Mouse (Mus musculus): Measurements from ENCODE around the gene Anxa4. TPM values are rescaled to one million over a fixed set of nuclear protein-coding genes. Genes with fewer than 3 reads are reported as not detected.
A peak's percentile ranks its signal among the peaks of the same experiment; 100 is the strongest.

Anxa4 gene
- polyA plus RNA-seq, 1 experiment from 2014 or later, result 43.0 TPM

DNA sequence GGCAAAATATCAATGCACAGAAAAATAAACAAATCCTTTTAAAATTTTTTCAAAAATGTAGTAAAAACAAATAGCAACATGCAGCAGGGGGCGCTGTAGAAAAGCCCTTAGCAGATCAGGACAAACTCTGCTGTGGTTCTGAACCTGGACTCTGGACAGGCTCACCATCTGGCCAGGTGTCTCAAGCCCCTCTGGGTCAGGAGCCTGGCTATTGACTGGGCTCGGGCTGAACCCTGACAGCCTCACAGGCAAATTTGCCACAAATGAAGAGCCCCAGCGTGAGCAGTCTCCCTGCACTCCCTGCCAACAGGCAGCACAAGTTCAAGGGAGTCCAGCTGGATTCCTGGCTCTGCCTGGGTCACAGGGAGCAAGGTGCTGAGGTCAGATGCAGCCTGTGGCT lies 20.0 kb upstream of the Anxa4 start:
- Histone ChIP-seq H3K27ac (ENCODE audit: low read depth, low read length) (no peak overlapping the region), H3K27me3 (replicated peaks; ENCODE audit: control insufficient read depth, insufficient read depth, low read length) (peaks cover 4% of the 10 kb centered on the region; the same call in 1 of the 2 replicates), H3K4me3 (ENCODE audit: low read depth, low read length) (no peak overlapping the region), H3K4me1 (replicated peaks; ENCODE audit: control insufficient read depth, insufficient read depth, low read length) (peaks cover 12% of the 10 kb centered on the region), H3K9ac (ENCODE audit: low read depth, low read length) (no peak overlapping the region), H3K36me3 (ENCODE audit: control insufficient read depth, insufficient read depth, low read length) (no peaks in the 10 kb centered on the region), H3K9me3 (ENCODE audit: control insufficient read depth, low read length) (no peaks in the 10 kb centered on the region), H3K4me2 (no peak overlapping the region)
- 26% methylated on average over 3 of the region's 3 CpGs for WGBS
- ATAC-seq (replicated peaks; ENCODE audit: low FRiP score) (no peak), DNase-seq (ENCODE audit: low spot score) (no peak)

DNA sequence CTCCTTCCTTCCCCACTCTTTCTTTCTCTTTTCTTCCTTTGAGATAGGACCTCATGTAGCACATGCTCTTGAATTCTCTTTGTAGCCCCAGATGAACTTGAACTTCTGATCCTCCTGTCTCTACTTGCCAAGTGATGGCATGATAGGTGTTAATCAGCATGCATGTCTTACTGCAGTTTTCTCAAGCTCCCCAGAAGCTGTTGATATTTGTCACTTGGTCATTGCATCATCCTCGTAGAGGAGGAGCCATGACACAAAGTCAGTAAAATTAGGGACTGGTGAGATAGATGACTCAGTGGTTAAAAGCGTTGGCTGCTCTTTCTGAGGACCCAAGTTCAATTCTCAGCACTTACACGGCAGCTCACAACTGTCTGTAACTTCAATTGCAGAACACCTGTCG lies 19.5 kb upstream of the Anxa4 start:
- DNase-seq (ENCODE audit: low spot score), result no peak
- 48% methylated on average over 4 of the region's 4 CpGs for WGBS
- Histone ChIP-seq H3K27me3 (replicated peaks; ENCODE audit: control insufficient read depth, insufficient read depth, low read length) (peaks cover 4% of the 10 kb centered on the region; the same call in 1 of the 2 replicates), H3K4me1 (replicated peaks; ENCODE audit: control insufficient read depth, insufficient read depth, low read length) (peaks cover 12% of the 10 kb centered on the region), H3K4me3 (ENCODE audit: low read depth, low read length) (no peak overlapping the region), H3K9me3 (ENCODE audit: control insufficient read depth, low read length) (no peaks in the 10 kb centered on the region), H3K9ac (ENCODE audit: low read depth, low read length) (no peak overlapping the region), H3K36me3 (ENCODE audit: control insufficient read depth, insufficient read depth, low read length) (no peaks in the 10 kb centered on the region), H3K27ac (ENCODE audit: low read depth, low read length) (no peak overlapping the region), H3K4me2 (no peak overlapping the region)
- no peak for ATAC-seq (replicated peaks; ENCODE audit: low FRiP score)

DNA sequence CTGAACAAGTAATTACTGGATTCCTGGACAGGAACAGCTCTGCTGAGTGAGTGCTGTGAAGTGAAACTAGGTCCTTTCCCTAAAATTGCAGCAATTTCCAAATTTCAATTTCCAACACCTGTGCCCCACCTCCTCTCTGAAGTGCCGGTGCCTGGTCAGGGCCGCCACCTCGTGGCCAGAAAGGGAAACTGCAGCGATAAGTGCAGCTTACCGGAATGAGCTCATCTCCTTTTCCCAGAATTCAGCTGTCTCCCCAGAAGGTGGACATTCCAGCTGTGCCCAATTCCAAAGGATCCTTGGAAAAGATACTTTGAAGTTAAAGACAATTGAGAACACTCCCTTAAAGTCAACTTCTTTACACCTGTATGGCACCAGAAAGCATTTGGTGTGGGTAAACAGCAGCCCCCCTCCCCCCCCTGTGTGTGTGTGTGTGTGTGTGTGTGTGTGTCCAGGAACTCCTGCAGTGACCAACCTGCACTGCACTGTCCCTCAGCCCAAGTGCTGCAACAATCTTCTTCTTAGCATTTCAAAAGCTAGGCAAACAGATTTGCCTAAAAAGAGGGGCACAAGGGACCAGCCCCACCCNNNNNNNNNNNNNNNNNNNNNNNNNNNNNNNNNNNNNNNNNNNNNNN lies 13.2 kb upstream of the Anxa4 start:
- no peak overlapping the region for H3K4me3 ChIP-seq (ENCODE audit: low read depth, low read length)
- H3K4me2 ChIP-seq, result no peak overlapping the region
- H3K27me3 ChIP-seq (replicated peaks; ENCODE audit: control insufficient read depth, insufficient read depth, low read length), result peaks cover 4% of the 10 kb centered on the region; the same call in 1 of the 2 replicates
- H3K27ac ChIP-seq (ENCODE audit: low read depth, low read length), result no peak overlapping the region
- ATAC-seq (replicated peaks; ENCODE audit: low FRiP score), result no peak; the same call in 1 of the 2 replicates
- no peaks in the 10 kb centered on the region for H3K9me3 ChIP-seq (ENCODE audit: control insufficient read depth, low read length)
- 3% methylated on average over 5 of the region's 5 CpGs for WGBS
- no peak overlapping the region for H3K9ac ChIP-seq (ENCODE audit: low read depth, low read length)
- DNase-seq (ENCODE audit: low spot score), result peak; percentile 46
- H3K4me1 ChIP-seq (replicated peaks; ENCODE audit: control insufficient read depth, insufficient read depth, low read length), result no peaks in the 10 kb centered on the region
- H3K36me3 ChIP-seq (ENCODE audit: control insufficient read depth, insufficient read depth, low read length), result no peaks in the 10 kb centered on the region

DNA sequence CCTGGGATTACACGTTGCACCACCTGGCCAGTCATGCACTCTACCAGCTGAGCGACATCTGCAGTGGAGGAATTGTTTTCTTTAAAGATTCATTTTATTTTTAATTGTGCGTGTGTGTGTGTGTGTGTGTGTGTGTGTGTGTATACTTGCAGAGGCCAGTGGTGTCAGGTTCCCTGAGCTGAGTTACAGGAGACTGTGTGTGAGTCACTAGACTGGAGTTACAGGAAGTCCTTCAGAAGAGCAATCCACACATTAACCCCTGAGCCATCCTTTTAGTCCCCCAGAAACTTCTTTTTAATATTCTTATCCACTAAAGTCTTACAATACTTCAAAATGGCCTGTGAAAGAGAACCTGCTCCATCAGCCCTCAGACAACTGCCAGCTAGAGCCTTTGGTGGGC lies 11.3 kb upstream of the Anxa4 start:
- H3K4me1 ChIP-seq (replicated peaks; ENCODE audit: control insufficient read depth, insufficient read depth, low read length), result no peaks in the 10 kb centered on the region
- no peak overlapping the region for H3K4me3 ChIP-seq (ENCODE audit: low read depth, low read length)
- no peaks in the 10 kb centered on the region for H3K36me3 ChIP-seq (ENCODE audit: control insufficient read depth, insufficient read depth, low read length)
- ATAC-seq (replicated peaks; ENCODE audit: low FRiP score), result no peak
- no peak overlapping the region for H3K4me2 ChIP-seq
- DNase-seq (ENCODE audit: low spot score), result no peak
- H3K27me3 ChIP-seq (replicated peaks; ENCODE audit: control insufficient read depth, insufficient read depth, low read length), result peaks cover 2% of the 10 kb centered on the region; the same call in 1 of the 2 replicates
- H3K9me3 ChIP-seq (ENCODE audit: control insufficient read depth, low read length), result no peaks in the 10 kb centered on the region
- no peak overlapping the region for H3K9ac ChIP-seq (ENCODE audit: low read depth, low read length)
- H3K27ac ChIP-seq (ENCODE audit: low read depth, low read length), result no peak overlapping the region
- 76% methylated on average over 3 of the region's 3 CpGs for WGBS

DNA sequence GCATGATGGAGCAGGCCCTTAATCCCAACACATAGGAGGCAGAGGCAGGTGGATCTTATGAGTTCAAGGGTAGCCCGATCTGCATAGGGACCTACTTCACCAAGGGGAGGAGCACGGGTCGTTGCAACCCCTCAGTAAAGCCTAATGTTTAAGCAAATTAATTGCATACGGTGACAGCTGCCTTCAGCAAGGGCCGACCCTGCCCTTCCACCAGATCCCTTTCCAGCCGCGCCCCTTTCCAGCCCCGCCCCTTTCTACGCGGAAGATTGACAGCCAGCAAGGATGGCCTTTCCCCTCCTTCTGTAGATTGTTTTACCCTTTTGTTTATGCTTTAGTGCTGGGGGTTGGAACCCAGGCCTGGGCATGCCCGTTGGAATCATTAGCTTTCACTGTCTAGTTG lies 8.0 kb upstream of the Anxa4 start:
- no peaks in the 10 kb centered on the region for H3K9me3 ChIP-seq (ENCODE audit: control insufficient read depth, low read length)
- H3K4me2 ChIP-seq, result no peak overlapping the region
- DNase-seq (ENCODE audit: low spot score) (no peak), ATAC-seq (replicated peaks; ENCODE audit: low FRiP score) (no peak)
- WGBS, result 34% methylated on average over 11 of the region's 11 CpGs
- no peak overlapping the region for H3K4me3 ChIP-seq (ENCODE audit: low read depth, low read length)
- peaks cover 5% of the 10 kb centered on the region; the same call in 1 of the 2 replicates for H3K27me3 ChIP-seq (replicated peaks; ENCODE audit: control insufficient read depth, insufficient read depth, low read length)
- H3K27ac ChIP-seq (ENCODE audit: low read depth, low read length), result no peak overlapping the region
- H3K4me1 ChIP-seq (replicated peaks; ENCODE audit: control insufficient read depth, insufficient read depth, low read length), result no peaks in the 10 kb centered on the region
- no peaks in the 10 kb centered on the region for H3K36me3 ChIP-seq (ENCODE audit: control insufficient read depth, insufficient read depth, low read length)
- H3K9ac ChIP-seq (ENCODE audit: low read depth, low read length), result no peak overlapping the region

DNA sequence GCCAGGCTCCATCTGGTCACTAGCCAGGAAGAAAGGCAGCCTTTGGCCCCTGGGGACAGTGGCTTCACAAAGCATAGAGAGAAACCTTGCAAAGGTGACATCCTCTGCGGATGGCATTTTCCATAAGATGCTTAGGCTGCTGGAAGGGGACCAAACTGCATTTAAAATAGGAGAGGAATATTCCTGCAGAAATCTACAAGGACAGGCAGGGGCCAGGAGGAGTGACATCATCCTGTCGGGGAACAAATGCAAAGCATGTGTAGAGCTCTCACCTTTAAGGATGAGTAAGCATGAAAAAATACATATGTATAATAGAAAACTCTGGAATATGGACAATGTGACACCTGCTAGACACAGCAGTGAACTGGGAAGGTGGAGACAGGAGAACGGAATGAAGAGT lies 7.1 kb upstream of the Anxa4 start:
- no peaks in the 10 kb centered on the region for H3K36me3 ChIP-seq (ENCODE audit: control insufficient read depth, insufficient read depth, low read length)
- no peaks in the 10 kb centered on the region for H3K9me3 ChIP-seq (ENCODE audit: control insufficient read depth, low read length)
- H3K4me3 ChIP-seq (ENCODE audit: low read depth, low read length), result no peak overlapping the region
- no peak overlapping the region for H3K4me2 ChIP-seq
- no peak for ATAC-seq (replicated peaks; ENCODE audit: low FRiP score)
- no peak overlapping the region for H3K9ac ChIP-seq (ENCODE audit: low read depth, low read length)
- H3K27ac ChIP-seq (ENCODE audit: low read depth, low read length), result no peak overlapping the region
- H3K27me3 ChIP-seq (replicated peaks; ENCODE audit: control insufficient read depth, insufficient read depth, low read length), result peaks cover 8% of the 10 kb centered on the region; the same call in 1 of the 2 replicates
- H3K4me1 ChIP-seq (replicated peaks; ENCODE audit: control insufficient read depth, insufficient read depth, low read length), result no peaks in the 10 kb centered on the region
- 85% methylated on average over 3 of the region's 3 CpGs for WGBS
- no peak for DNase-seq (ENCODE audit: low spot score)

DNA sequence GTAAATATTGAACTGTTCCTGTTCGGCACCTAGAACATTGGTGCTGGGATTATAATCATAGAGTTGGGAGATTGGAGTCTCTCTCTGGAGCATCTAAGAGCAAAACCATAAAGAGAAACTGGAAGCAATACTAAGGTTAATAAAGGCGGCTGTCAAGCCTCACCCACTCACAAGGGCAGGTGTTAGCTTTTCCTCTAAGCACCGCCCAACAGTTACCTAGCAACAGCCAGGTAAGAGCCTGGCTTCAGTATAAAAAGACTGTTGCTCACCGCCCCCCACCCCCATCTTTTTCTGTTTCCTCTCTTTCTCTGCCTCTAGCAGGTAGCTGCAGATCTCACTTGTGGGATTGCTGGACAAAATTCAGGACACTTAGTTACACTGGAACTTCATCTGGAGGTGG lies 4.1 kb upstream of the Anxa4 start:
- H3K9ac ChIP-seq (ENCODE audit: low read depth, low read length), result no peak overlapping the region
- ATAC-seq (replicated peaks; ENCODE audit: low FRiP score), result no peak
- 51% methylated on average over 4 of the region's 4 CpGs for WGBS

DNA sequence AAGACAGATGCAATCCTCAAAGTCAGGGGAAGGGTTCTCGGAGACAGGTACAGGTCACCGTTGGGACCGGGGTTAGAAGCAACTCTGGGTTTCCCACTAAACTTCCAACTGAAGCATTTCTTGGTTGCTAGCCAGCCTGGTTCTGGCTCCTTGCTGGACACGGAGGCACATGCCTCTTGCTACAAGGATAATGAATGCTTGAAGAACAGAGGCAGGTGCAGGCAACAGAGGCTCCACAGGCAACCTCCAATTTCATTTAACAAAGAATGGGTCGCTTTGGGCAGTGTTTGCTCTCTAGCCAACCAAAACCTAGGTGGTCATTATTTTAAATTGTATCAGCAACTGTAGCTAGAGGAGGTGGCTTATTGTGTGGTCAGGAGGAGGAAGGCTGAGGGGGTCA lies 573 bp upstream of the Anxa4 start:
- DNase-seq (ENCODE audit: low spot score) (no peak), ATAC-seq (replicated peaks; ENCODE audit: low FRiP score) (no peak)
- 54% methylated on average over 5 of the region's 5 CpGs for WGBS
- Histone ChIP-seq H3K27ac (ENCODE audit: low read depth, low read length) (no peak overlapping the region), H3K4me1 (replicated peaks; ENCODE audit: control insufficient read depth, insufficient read depth, low read length) (peaks cover 7% of the 10 kb centered on the region), H3K4me2 (peak overlapping the region; percentile 93), H3K27me3 (replicated peaks; ENCODE audit: control insufficient read depth, insufficient read depth, low read length) (peaks cover 19% of the 10 kb centered on the region), H3K9me3 (ENCODE audit: control insufficient read depth, low read length) (no peaks in the 10 kb centered on the region), H3K9ac (ENCODE audit: low read depth, low read length) (no peak overlapping the region), H3K36me3 (ENCODE audit: control insufficient read depth, insufficient read depth, low read length) (no peaks in the 10 kb centered on the region), H3K4me3 (ENCODE audit: low read depth, low read length) (no peak overlapping the region)

More for the DNA sequence above, 4.1 kb upstream of the Anxa4 start:
- H3K9me3 ChIP-seq (ENCODE audit: control insufficient read depth, low read length), result no peaks in the 10 kb centered on the region
- no peak overlapping the region for H3K27ac ChIP-seq (ENCODE audit: low read depth, low read length)
- H3K4me1 ChIP-seq (replicated peaks; ENCODE audit: control insufficient read depth, insufficient read depth, low read length), result peaks cover 7% of the 10 kb centered on the region
- H3K4me3 ChIP-seq (ENCODE audit: low read depth, low read length), result no peak overlapping the region
- DNase-seq (ENCODE audit: low spot score), result no peak
- H3K4me2 ChIP-seq, result no peak overlapping the region
- H3K36me3 ChIP-seq (ENCODE audit: control insufficient read depth, insufficient read depth, low read length), result no peaks in the 10 kb centered on the region
- H3K27me3 ChIP-seq (replicated peaks; ENCODE audit: control insufficient read depth, insufficient read depth, low read length), result peaks cover 12% of the 10 kb centered on the region

DNA sequence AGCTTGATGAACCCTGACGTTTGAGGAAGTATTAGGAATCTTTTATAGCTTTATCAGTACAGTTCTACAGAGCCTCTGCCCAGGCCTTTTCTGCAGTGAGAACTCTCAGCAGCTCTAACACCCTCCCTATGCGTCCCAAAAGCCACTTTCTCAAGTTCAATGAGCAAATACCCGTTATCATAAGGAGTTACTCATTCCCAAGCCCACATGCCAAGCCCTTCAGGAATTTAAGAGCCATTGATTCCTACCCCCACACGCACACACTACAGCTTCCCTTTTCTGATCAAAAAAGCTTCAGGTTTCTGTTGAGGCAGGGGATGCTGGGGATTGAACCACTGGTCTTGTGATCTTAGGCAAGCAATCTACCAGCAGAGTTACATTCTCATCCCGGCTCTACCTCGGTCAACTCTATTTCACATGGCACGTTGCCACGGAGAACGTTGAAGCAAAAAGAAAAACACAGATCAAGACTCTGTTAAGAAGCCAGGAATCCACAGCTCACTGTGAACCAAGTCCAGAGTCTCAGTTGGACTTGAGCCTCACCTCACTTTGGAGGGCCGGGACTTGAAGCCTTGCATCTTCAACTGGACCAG lies 2.9 kb downstream of the Anxa4 start:
- WGBS, result 79% methylated on average over 10 of the region's 10 CpGs
- H3K9ac ChIP-seq (ENCODE audit: low read depth, low read length), result no peak overlapping the region
- ATAC-seq (replicated peaks; ENCODE audit: low FRiP score), result no peak

More for the DNA sequence above, 2.9 kb downstream of the Anxa4 start:
- H3K27ac ChIP-seq (ENCODE audit: low read depth, low read length), result no peak overlapping the region
- peaks cover 12% of the 10 kb centered on the region for H3K27me3 ChIP-seq (replicated peaks; ENCODE audit: control insufficient read depth, insufficient read depth, low read length)
- no peaks in the 10 kb centered on the region for H3K9me3 ChIP-seq (ENCODE audit: control insufficient read depth, low read length)
- H3K4me1 ChIP-seq (replicated peaks; ENCODE audit: control insufficient read depth, insufficient read depth, low read length), result peaks cover 7% of the 10 kb centered on the region
- no peak overlapping the region for H3K4me3 ChIP-seq (ENCODE audit: low read depth, low read length)
- no peaks in the 10 kb centered on the region for H3K36me3 ChIP-seq (ENCODE audit: control insufficient read depth, insufficient read depth, low read length)
- no peak overlapping the region for H3K4me2 ChIP-seq
- no peak for DNase-seq (ENCODE audit: low spot score)
